Mouse (Mus musculus): ENCODE measurements around the gene Pif1. TPM values are rescaled to one million over a fixed set of nuclear protein-coding genes. Genes with fewer than 3 reads are reported as not detected.

The Pif1 gene
- total and polyA plus RNA-seq, 2 experiments from 2014 or later, result 2.6 to 7.1 TPM

DNA sequence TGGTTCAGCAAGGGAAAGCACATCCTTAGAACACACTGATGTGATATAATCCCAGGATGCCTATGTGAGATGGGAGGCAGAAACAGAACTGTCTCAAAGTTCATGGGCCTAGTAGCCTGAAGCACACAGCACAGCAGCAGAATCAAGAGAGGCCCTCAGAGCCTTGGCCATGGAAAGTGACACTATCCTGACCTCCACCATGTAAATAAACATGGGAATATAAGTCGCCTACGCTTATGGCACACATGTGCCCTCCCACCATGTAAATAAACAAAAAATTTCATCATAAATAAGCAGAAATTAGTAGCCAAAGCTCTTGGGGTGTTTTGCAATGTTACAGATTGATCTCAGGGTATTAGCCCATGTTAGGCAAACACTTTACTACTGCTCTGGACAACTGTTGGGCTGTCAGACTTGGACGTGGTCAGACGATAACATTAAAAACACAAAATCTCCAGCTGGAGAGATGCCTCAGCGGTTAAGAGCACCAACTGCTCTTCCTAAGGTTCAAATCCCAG is 25.1 kb downstream of the Pif1 start:
- ATAC-seq (ENCODE audit: insufficient read depth, low read depth), result no peak
- Histone ChIP-seq H3K4me3 (ENCODE audit: low read depth, low read length) (no peak overlapping the region), H3K36me3 (replicated peaks; ENCODE audit: control insufficient read depth, insufficient read depth, low read length) (no peaks in the 10 kb centered on the region), H3K9me3 (replicated peaks; ENCODE audit: control insufficient read depth, low read length) (no peaks in the 10 kb centered on the region), H3K4me1 (ENCODE audit: control insufficient read depth, insufficient read depth) (peaks cover 4% of the 10 kb centered on the region; the same call in 1 of the 2 replicates), H3K9ac (replicated peaks; ENCODE audit: low read depth, low read length) (no peak overlapping the region), H3K27ac (ENCODE audit: low read depth) (no peak overlapping the region), H3K27me3 (ENCODE audit: control insufficient read depth, insufficient read depth, low read length) (no peaks in the 10 kb centered on the region), H3K4me2 (ENCODE audit: low read depth, low read length) (no peak overlapping the region)
- 79% methylated on average over 5 of the region's 5 CpGs for WGBS
- TF ChIP-seq EP300 (IDR thresholded peaks at IDR 0.05; ENCODE audit: low read depth) (no peak), CTCF (IDR thresholded peaks at IDR 0.05; ENCODE audit: low read depth) (no peak)
- no peak for DNase-seq (ENCODE audit: low spot score)

DNA sequence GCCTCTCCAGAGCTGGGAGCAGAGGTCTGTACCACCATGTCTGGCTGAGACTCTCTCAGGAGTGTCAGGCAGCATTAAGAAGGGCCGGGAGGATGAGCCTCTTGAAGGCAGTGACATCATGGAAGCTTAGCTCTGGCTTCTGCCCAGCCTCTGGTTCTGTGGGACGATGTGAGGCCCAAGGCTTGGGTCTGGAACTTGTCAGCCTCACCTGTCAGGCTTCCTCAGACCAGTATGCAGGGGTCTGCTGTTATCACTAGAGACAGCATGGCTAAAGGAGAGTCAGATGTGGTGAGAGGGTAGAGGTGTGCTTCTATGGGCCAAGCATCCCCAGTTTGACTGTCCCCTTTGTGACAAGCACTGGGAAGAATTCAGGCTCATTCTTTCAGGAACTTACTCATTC is 26.1 kb downstream of the Pif1 start:
- no peak overlapping the region for H3K27ac ChIP-seq (ENCODE audit: low read depth)
- DNase-seq (ENCODE audit: low spot score) (peak; percentile 23), ATAC-seq (ENCODE audit: insufficient read depth, low read depth) (peak; percentile 57)
- H3K4me1 ChIP-seq (ENCODE audit: control insufficient read depth, insufficient read depth), result peaks cover 4% of the 10 kb centered on the region; the same call in 1 of the 2 replicates
- H3K4me3 ChIP-seq (ENCODE audit: low read depth, low read length), result no peak overlapping the region
- no peaks in the 10 kb centered on the region for H3K27me3 ChIP-seq (ENCODE audit: control insufficient read depth, insufficient read depth, low read length)
- no peaks in the 10 kb centered on the region for H3K36me3 ChIP-seq (replicated peaks; ENCODE audit: control insufficient read depth, insufficient read depth, low read length)
- no peak overlapping the region for H3K4me2 ChIP-seq (ENCODE audit: low read depth, low read length)
- no peak for TF ChIP-seq CTCF (IDR thresholded peaks at IDR 0.05; ENCODE audit: low read depth)
- no peak for TF ChIP-seq EP300 (IDR thresholded peaks at IDR 0.05; ENCODE audit: low read depth)
- H3K9ac ChIP-seq (replicated peaks; ENCODE audit: low read depth, low read length), result no peak overlapping the region
- no peaks in the 10 kb centered on the region for H3K9me3 ChIP-seq (replicated peaks; ENCODE audit: control insufficient read depth, low read length)
- WGBS, result 17% methylated on average over 2 of the region's 2 CpGs

DNA sequence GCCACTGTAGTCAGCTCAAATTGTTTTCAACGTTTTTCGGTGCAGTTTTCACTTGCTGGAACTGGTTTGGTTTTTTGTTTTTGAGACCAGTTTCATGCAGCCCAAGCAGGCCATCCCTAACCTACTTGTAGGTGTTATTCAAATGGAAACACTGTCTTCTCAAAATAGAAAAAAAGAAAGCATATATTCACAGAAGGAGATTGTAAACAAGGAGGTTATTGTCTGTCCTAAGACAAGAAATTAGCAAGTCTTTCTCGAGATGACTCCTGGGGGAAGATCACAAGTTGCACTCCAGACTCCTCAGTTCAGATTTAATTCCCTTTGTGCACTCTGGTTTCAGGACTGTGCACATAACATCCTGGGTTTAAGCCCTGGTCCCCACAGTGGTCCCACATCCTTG is 32.4 kb downstream of the Pif1 start:
- ATAC-seq (ENCODE audit: insufficient read depth, low read depth), result no peak
- H3K27ac ChIP-seq (ENCODE audit: low read depth), result no peak overlapping the region
- no peaks in the 10 kb centered on the region for H3K36me3 ChIP-seq (replicated peaks; ENCODE audit: control insufficient read depth, insufficient read depth, low read length)
- no peak overlapping the region for H3K4me2 ChIP-seq (ENCODE audit: low read depth, low read length)
- 60% methylated on average over 3 of the region's 3 CpGs for WGBS
- H3K9ac ChIP-seq (replicated peaks; ENCODE audit: low read depth, low read length), result no peak overlapping the region
- TF ChIP-seq CTCF (IDR thresholded peaks at IDR 0.05; ENCODE audit: low read depth), result no peak
- no peak for TF ChIP-seq EP300 (IDR thresholded peaks at IDR 0.05; ENCODE audit: low read depth)
- no peak for DNase-seq (ENCODE audit: low spot score)
- H3K4me1 ChIP-seq (ENCODE audit: control insufficient read depth, insufficient read depth), result no peaks in the 10 kb centered on the region
- H3K4me3 ChIP-seq (ENCODE audit: low read depth, low read length), result no peak overlapping the region
- no peaks in the 10 kb centered on the region for H3K9me3 ChIP-seq (replicated peaks; ENCODE audit: control insufficient read depth, low read length)
- H3K27me3 ChIP-seq (ENCODE audit: control insufficient read depth, insufficient read depth, low read length), result no peaks in the 10 kb centered on the region

DNA sequence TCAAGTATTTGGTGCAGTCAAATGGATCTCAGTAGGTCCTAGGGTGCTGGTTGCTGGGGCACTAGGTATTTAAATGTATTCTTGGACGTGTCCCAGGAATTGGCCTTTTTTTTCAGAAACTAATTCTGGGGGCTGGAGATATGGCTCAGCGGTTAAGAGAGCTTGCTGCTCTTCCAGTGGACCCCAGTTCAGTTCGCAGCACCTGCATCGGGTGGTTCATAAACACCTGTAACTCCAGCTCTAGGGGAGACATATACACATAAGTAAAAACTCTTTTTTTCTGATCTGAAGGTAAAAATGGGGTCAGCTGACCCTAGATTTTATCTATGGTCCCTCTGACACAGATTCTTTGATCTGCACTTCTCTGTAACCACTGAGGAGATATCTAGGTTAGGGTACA is 34.2 kb downstream of the Pif1 start:
- ATAC-seq (ENCODE audit: insufficient read depth, low read depth), result no peak
- TF ChIP-seq EP300 (IDR thresholded peaks at IDR 0.05; ENCODE audit: low read depth), result no peak
- no peak for TF ChIP-seq CTCF (IDR thresholded peaks at IDR 0.05; ENCODE audit: low read depth)
- Histone ChIP-seq H3K36me3 (replicated peaks; ENCODE audit: control insufficient read depth, insufficient read depth, low read length) (no peaks in the 10 kb centered on the region), H3K4me3 (ENCODE audit: low read depth, low read length) (no peak overlapping the region), H3K9ac (replicated peaks; ENCODE audit: low read depth, low read length) (no peak overlapping the region), H3K4me1 (ENCODE audit: control insufficient read depth, insufficient read depth) (no peaks in the 10 kb centered on the region), H3K9me3 (replicated peaks; ENCODE audit: control insufficient read depth, low read length) (no peaks in the 10 kb centered on the region), H3K27ac (ENCODE audit: low read depth) (no peak overlapping the region), H3K4me2 (ENCODE audit: low read depth, low read length) (no peak overlapping the region), H3K27me3 (ENCODE audit: control insufficient read depth, insufficient read depth, low read length) (no peaks in the 10 kb centered on the region)
- WGBS, result 85% methylated on average over 4 of the region's 4 CpGs
- DNase-seq (ENCODE audit: low spot score), result no peak

DNA sequence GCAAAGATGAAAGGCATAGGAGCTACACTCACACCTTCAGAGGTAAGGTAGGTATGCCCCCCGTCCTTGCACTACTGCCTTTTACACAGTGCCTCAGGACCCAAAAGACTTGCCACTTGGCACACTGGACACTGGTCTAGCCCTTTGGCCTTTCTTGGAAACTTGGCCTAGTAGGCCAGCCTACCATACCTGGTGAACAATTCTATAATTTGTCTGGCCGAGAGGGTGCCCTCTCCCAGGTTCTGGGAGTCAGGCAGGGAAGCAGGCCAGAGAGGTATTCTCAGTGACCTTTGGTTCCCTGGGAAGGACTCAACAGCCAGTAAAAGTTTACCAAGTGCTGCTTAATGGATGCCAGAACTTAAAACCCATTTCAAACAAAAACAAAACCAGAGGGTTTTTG is 34.7 kb downstream of the Pif1 start:
- Histone ChIP-seq H3K9me3 (replicated peaks; ENCODE audit: control insufficient read depth, low read length) (no peaks in the 10 kb centered on the region), H3K27ac (ENCODE audit: low read depth) (no peak overlapping the region), H3K4me2 (ENCODE audit: low read depth, low read length) (no peak overlapping the region), H3K27me3 (ENCODE audit: control insufficient read depth, insufficient read depth, low read length) (no peaks in the 10 kb centered on the region), H3K36me3 (replicated peaks; ENCODE audit: control insufficient read depth, insufficient read depth, low read length) (no peaks in the 10 kb centered on the region), H3K4me3 (ENCODE audit: low read depth, low read length) (no peak overlapping the region), H3K9ac (replicated peaks; ENCODE audit: low read depth, low read length) (no peak overlapping the region), H3K4me1 (ENCODE audit: control insufficient read depth, insufficient read depth) (no peaks in the 10 kb centered on the region)
- DNase-seq (ENCODE audit: low spot score), result no peak
- WGBS, result 75% methylated on average over 2 of the region's 2 CpGs
- ATAC-seq (ENCODE audit: insufficient read depth, low read depth), result no peak
- no peak for TF ChIP-seq CTCF (IDR thresholded peaks at IDR 0.05; ENCODE audit: low read depth)
- no peak for TF ChIP-seq EP300 (IDR thresholded peaks at IDR 0.05; ENCODE audit: low read depth)

DNA sequence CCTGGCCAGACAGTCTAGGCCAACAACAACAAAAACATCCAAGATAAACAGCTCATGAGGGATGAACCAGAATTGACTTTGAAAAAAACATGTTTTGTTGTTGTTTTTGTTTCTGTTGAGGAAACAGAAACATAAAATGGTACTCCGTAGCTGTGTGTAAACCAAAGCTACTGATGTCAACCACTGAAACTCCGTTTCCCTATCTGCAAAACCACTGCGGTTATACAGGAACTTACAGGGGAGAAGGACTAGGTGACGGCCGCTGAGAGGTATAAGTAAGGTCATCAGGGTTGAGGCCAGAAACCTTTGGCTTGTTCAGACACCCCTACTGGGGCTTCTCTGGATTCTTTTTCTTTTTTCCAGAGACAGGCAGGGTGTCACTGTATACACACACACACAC is 35.9 kb downstream of the Pif1 start:
- no peak overlapping the region for H3K9ac ChIP-seq (replicated peaks; ENCODE audit: low read depth, low read length)
- 76% methylated on average over 5 of the region's 5 CpGs for WGBS
- DNase-seq (ENCODE audit: low spot score) (no peak), ATAC-seq (ENCODE audit: insufficient read depth, low read depth) (no peak)
- no peaks in the 10 kb centered on the region for H3K4me1 ChIP-seq (ENCODE audit: control insufficient read depth, insufficient read depth)
- TF ChIP-seq CTCF (IDR thresholded peaks at IDR 0.05; ENCODE audit: low read depth), result no peak
- TF ChIP-seq EP300 (IDR thresholded peaks at IDR 0.05; ENCODE audit: low read depth), result no peak
- H3K4me3 ChIP-seq (ENCODE audit: low read depth, low read length), result no peak overlapping the region
- H3K27ac ChIP-seq (ENCODE audit: low read depth), result no peak overlapping the region
- H3K27me3 ChIP-seq (ENCODE audit: control insufficient read depth, insufficient read depth, low read length), result no peaks in the 10 kb centered on the region
- no peak overlapping the region for H3K4me2 ChIP-seq (ENCODE audit: low read depth, low read length)
- no peaks in the 10 kb centered on the region for H3K36me3 ChIP-seq (replicated peaks; ENCODE audit: control insufficient read depth, insufficient read depth, low read length)
- H3K9me3 ChIP-seq (replicated peaks; ENCODE audit: control insufficient read depth, low read length), result no peaks in the 10 kb centered on the region
